In the genomic region with DNA sequence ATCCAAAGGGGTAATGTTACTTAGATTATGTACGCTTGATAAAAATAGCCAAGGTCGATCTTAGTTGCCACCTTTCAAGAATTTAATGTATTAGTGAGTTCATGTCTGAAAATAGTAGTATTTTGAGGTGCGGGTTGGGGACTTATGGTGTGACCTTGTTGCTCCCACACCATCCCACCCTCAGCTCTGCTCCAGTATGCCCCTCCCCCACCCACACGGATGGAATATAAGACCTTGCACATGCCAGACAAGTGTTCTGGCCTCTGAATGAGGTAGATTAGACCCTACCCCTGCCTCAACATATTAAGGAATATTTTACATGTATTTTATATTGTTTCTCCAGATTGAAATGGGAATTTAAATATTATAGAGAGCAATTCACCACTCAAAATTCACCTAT, we compare ENCODE assay signal across 8 mouse cellular contexts. TPM values are rescaled to one million over a fixed set of nuclear protein-coding genes. Genes with fewer than 3 reads are reported as not detected.
DNase-seq lines count a peak whose midpoint lies in the region; ATAC-seq and TF ChIP-seq lines count a peak whose summit lies in the region.

No protein-coding gene starts in this region.

- peak overlapping the region; percentile 87 for H3K4me2 ChIP-seq in heart, embryonic 13.5 days
- peak overlapping the region; percentile 89 for H3K4me2 ChIP-seq in heart, embryonic 16.5 days (ENCODE audit: low read depth, low read length)
- H3K4me2 ChIP-seq in liver, postnatal 0 days (ENCODE audit: low read depth, low read length): peak overlapping the region; percentile 89

- peaks cover 24% of the 10 kb centered on the region for H3K36me3 ChIP-seq in heart, embryonic 13.5 days
- H3K36me3 ChIP-seq in heart, embryonic 16.5 days (ENCODE audit: control insufficient read depth, insufficient read depth): 0 out of 2 replicates have a peak, but pooled peaks cover 3% of the 10 kb centered on the region
- 0 out of 2 replicates have a peak, but pooled peaks cover 3% of the 10 kb centered on the region for H3K36me3 ChIP-seq in liver, postnatal 0 days (replicated peaks; ENCODE audit: insufficient read depth, low read length)

- peak overlapping the region; percentile 83 for H3K4me3 ChIP-seq in heart, embryonic 13.5 days
- H3K4me3 ChIP-seq in heart, embryonic 16.5 days (ENCODE audit: low read length): peak overlapping the region; percentile 52
- H3K4me3 ChIP-seq in liver, postnatal 0 days (ENCODE audit: low read depth, low read length): peak overlapping the region; percentile 88

- 29% methylated on average over 4 of the region's 4 CpGs for WGBS in heart, embryonic 13.5 days
- WGBS in heart, embryonic 16.5 days: 26% methylated on average over 4 of the region's 4 CpGs
- WGBS in liver, postnatal 0 days (ENCODE audit: insufficient replicate concordance): 33% methylated on average over 4 of the region's 4 CpGs

- no peak for TF ChIP-seq CTCF in liver, postnatal 0 days (IDR thresholded peaks at IDR 0.05; ENCODE audit: low read depth)

- intact Hi-C loops in heart, postnatal 36 days (cut with DNase I): no loop called here

- peaks cover 44% of the 10 kb centered on the region for H3K4me1 ChIP-seq in heart, embryonic 13.5 days
- peaks cover 12% of the 10 kb centered on the region for H3K4me1 ChIP-seq in heart, embryonic 16.5 days (ENCODE audit: control insufficient read depth, insufficient read depth, low read length)
- peaks cover 13% of the 10 kb centered on the region for H3K4me1 ChIP-seq in liver, postnatal 0 days (ENCODE audit: insufficient read depth)

- H3K9me3 ChIP-seq in heart, embryonic 13.5 days: no peaks in the 10 kb centered on the region
- no peaks in the 10 kb centered on the region for H3K9me3 ChIP-seq in heart, embryonic 16.5 days (replicated peaks; ENCODE audit: control insufficient read depth, low read length)
- no peaks in the 10 kb centered on the region for H3K9me3 ChIP-seq in liver, postnatal 0 days (ENCODE audit: low read length)

- H3K9ac ChIP-seq in heart, embryonic 13.5 days: peak overlapping the region; percentile 78
- H3K9ac ChIP-seq in heart, embryonic 16.5 days (ENCODE audit: low read length): peak overlapping the region; percentile 65; the same call in 1 of the 2 replicates
- H3K9ac ChIP-seq in liver, postnatal 0 days (replicated peaks): peak overlapping the region; percentile 58

- no peak for ATAC-seq in heart, embryonic 13.5 days (ENCODE audit: extremely low read depth, insufficient number of reproducible peaks, low FRiP score, low TSS enrichment)
- ATAC-seq in heart, embryonic 16.5 days (replicated peaks; ENCODE audit: extremely low read depth, insufficient read depth, low FRiP score): no peak
- no peak for ATAC-seq in liver, postnatal 0 days

- no peaks in the 10 kb centered on the region for H3K27me3 ChIP-seq in heart, embryonic 13.5 days (replicated peaks)
- H3K27me3 ChIP-seq in heart, embryonic 16.5 days (ENCODE audit: control insufficient read depth, insufficient read depth, low read length): no peaks in the 10 kb centered on the region
- H3K27me3 ChIP-seq in liver, postnatal 0 days (ENCODE audit: insufficient read depth, low read length): no peaks in the 10 kb centered on the region

- no peak for DNase-seq in heart, postnatal 36 days
- peak; percentile 21 for DNase-seq in R1 (ENCODE audit: low read depth, low spot score)
- no peak for DNase-seq in liver, postnatal 0 days
- no peak for DNase-seq in B cell, adult 2 months
- DNase-seq in layer of hippocampus, postnatal 10 days (ENCODE audit: low spot score in 2 of 2): no peak
- DNase-seq in right cerebral cortex, adult 2 months (ENCODE audit: low spot score in 2 of 2): no peak

- peak overlapping the region; percentile 63 for H3K27ac ChIP-seq in heart, embryonic 13.5 days (replicated peaks)
- H3K27ac ChIP-seq in heart, embryonic 16.5 days (ENCODE audit: low read length): 0 out of 2 replicates have a peak overlapping the region, but pooled peaks have one; percentile 58
- H3K27ac ChIP-seq in liver, postnatal 0 days (ENCODE audit: low read depth): no peak overlapping the region

- no peak for TF ChIP-seq EP300 in liver, postnatal 0 days (IDR thresholded peaks at IDR 0.05; ENCODE audit: low read depth)

RNA-seq across cellular contexts. Expression of a gene that starts 2.0 kb away (rescaled TPM):
- 35.0 and 35.8 TPM in 2 replicates for polyA plus RNA-seq in heart, embryonic 13.5 days (2015; fragmentation: Nextera tagmentation; extraction: Ambion mirVana)
- 10 to 100 TPM; 79.1 to 83.4 TPM for total RNA-seq in heart, postnatal 36 days (2021)
- polyA plus RNA-seq in heart, embryonic 16.5 days (2015; fragmentation: Nextera tagmentation; extraction: Ambion mirVana): 25.8 and 36.0 TPM in 2 replicates
- 9.3 and 9.8 TPM in 2 replicates for polyA plus RNA-seq in liver, postnatal 0 days (2015; fragmentation: Nextera tagmentation; extraction: Ambion mirVana)
- 100 to 1,000 TPM; 137 to 143 TPM for total RNA-seq in layer of hippocampus, postnatal 10 days (2021)
